Mouse (Mus musculus) embryo, embryonic 9.5 days (tissue): Measurements from ENCODE around the gene Abca1.

Source experiments
- DNase-seq: peaks from one replicate; pipeline ENCODE4 v3.0.0-alpha.2; 2017; ENCODE audit errors: extremely low spot score

Gene Abca1

DNA sequence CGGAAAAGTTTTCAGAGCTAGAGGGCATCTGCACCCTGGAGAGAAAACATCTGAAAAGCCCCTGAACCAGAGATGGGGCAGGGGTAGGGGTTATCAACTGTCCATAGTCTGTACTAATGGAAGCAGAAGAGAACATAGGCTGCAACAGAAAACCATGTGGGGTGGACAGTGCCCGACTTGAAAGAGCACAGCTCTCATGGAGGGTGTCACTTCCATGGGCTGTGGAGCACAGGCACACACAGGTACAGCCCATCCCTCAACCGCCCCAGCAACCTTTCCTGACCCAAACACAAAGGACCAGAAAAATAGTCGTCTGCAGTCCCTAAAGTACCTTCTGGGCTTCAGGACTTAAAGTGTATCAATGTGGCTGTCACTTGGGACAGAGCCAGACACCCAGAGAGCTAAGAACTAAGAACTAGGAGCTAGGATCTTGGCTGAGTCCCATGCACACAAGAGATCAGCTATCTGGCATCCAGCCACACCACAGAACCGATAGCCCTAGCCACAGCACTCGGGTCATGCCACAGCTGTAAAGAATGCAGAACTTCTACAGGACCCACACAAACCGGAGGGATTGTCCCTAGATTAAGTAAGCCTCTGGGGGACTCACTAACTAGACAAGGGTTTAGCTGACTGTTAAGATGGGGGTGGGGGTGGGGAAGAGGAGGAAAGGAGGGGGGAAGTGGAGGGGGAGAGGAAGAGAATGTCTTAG is 38.0 kb downstream of the Abca1 start:
- no peak for DNase-seq

DNA sequence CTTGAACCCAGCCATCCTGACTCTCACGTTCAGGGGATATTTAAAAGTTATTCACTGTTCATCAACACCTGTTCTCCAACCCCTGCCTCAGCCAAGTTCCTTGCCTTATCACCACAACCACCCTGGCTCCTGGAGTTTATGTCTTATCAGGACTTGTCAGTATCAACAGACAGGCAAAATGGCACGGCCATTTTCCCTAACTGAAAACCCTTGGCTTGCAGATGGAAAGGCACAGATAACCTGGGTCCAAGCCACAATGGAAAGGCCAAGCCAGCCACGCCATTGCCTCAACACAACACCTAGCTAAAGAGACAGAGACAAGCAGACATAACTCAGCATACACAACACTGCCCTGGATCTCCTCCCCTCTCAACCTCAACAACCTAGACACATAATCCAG is 38.6 kb downstream of the Abca1 start:
- no peak for DNase-seq

- DNase-seq: no peak
Observed at GRCm38 (mm10) chr4:53120038-53120685, 39.5 kb downstream of the Abca1 start.

GRCm38 (mm10) chr4:53118643-53119042 is 41.1 kb downstream of the Abca1 start:
- DNase-seq: no peak

- peak; percentile 8 for DNase-seq
Observed at GRCm38 (mm10) chr4:53117610-53118009, 42.1 kb downstream of the Abca1 start.

DNA sequence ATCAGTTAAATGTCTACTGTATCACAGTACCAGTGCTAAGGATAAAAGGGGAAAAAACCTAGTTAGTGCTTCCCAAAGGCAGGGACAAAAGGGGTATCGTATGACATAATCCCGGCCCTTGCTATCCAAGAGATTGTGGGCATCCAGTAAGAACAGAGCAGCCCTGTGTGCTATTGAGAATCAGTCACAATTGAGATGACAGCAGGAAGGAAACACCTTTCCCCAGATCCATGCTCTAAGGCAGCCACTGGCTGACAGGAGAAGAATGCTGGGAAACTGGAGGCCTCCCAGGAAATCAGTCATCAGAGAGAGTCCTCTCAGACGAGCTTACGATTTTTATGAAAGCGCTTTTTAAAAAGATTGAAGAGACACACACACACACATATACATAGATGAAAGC is 42.6 kb downstream of the Abca1 start:
- DNase-seq: no peak

- DNase-seq: peak; percentile 18
Observed at GRCm38 (mm10) chr4:53115866-53116265, 43.8 kb downstream of the Abca1 start.

DNA sequence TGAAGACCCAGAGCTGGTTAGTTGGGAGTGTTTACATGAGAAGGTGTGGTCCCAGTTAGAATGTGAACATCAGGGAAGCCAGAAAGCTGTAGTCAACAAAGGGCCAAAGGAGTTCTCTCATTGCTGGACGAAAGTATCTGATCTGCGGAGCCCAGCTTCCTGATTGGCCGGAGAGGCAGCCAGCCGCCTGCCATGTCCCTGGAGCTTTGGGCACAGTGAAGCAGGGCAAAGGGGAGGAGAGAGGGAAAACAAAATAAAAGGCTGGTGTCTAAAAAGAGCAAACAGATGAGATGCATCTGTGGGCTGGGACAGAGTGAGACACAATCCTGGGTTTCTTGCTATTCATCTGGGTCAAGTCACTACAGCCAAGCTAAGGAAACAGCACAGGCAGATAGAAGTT is 44.3 kb downstream of the Abca1 start:
- DNase-seq: peak; percentile 35

- no peak for DNase-seq
Observed at GRCm38 (mm10) chr4:53111919-53112355, 47.8 kb downstream of the Abca1 start.

DNA sequence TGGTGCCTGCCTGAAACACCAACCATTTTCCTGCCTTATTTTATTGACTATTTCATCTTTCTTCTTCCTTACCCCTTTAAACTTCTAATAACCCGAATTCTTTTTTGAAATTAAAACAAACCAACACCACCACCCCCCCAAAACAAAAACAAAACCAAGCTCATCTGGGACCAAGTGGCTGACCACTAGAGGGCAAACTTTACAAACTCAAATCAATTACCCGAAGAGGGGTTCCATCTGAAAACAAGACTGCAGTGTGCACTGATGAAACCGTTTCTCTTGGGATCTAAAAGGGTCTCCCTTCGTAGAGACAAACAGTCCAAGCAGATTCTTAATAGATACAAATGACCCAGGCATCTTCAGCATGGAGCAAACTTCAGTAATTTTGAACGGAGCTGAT is 49.3 kb downstream of the Abca1 start:
- peak; percentile 29 for DNase-seq

DNA sequence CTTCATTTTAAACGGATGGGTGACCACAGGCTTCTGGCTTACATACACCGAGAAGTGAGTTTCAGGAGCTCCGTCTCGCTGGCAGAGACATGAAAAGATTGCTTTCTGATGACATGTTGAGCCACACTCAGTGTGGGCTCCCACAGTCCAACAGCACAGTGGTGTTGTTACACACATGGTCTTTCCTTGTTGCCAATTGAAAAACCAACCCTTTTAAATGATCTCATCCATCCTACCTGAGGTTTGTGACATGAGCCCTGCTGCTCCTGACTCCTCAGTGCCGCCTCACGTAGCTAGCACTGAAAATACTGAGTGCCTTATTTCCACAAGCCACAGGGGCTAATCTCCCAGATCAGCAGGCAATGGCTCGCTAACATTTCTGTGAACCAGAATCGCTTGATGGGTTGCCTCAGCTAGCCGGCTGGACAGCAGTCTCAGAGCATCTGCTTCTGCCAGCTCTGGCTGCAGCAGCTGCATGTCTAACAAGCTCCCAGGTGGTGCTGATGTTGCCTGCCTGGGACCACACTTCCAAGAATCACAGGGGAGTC is 50.2 kb downstream of the Abca1 start:
- no peak for DNase-seq

DNA sequence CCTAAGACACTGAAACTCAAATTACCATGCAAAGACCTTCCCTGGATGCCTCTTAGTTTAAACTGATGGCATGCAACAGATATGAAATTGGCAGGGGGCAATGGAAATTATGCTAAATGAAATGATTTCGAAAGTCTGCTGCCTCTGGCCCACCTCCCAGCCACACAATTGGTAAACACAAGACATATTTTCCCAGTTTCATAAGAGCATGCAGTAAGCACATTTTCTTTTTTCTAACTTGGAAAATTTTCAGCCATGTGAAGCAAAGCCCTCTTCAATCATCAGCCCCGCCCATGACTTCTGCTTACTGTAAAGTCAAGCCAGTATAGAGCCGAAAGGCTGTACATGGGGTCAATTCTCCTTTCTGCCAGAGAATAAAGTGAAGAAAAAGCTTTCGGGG is 51.5 kb downstream of the Abca1 start:
- DNase-seq: no peak

DNA sequence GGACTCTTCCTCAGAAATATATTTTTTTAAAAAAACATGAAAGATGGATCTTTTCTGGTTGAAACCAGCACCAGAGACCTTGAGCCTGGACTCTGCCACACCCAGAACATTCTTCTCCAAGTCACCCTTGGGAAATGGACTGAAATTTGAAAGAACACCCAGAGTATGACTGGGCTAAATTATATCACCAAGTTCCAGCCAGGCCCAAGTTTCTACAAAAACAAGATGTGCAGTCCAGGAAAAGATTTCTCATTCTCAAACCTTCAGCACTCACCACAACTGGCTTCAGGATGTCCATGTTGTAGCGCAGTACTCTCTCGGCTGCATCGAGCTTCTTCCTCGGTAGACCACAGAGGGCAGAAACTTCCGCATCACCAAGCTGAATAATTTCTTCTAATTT is 53.0 kb downstream of the Abca1 start:
- DNase-seq: no peak

DNA sequence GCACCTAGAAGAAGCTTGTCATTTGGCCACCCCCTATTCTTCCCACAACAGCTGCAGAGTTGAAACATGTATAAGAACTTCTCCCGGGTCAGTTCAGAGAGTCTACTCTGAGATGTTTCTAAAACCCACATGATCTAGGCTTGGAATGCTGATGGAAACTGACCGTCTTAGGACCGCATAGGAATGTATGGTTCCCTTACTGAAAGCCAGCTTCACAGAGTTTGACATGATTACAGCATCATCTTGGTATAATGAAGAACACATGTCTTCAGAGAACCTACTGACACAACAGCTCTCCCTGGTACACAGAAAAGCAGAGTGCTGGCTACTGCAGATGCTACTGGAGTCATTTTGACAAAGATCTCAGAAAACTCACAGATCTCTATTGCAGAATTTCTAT is 53.6 kb downstream of the Abca1 start:
- no peak for DNase-seq

DNA sequence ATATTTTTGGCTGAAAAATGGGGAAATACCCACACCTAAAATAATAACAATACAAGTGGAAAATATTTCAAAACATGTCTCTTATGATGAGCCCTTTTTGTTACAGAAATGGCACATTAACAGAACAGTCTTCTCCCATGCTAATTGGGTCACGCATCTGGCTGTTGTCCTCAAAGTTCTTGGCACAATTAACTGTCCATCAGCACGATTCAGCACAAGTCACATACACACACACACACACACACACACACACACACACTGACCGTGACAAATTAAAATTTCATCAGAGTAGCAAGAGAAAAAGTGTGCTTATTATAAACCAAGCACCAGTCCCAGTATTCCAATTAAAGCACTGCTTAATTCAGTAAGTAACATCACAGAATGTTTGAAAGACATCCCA is 55.1 kb downstream of the Abca1 start:
- no peak for DNase-seq

GRCm38 (mm10) chr4:53102529-53102928 is 57.2 kb downstream of the Abca1 start:
- DNase-seq: no peak

DNA sequence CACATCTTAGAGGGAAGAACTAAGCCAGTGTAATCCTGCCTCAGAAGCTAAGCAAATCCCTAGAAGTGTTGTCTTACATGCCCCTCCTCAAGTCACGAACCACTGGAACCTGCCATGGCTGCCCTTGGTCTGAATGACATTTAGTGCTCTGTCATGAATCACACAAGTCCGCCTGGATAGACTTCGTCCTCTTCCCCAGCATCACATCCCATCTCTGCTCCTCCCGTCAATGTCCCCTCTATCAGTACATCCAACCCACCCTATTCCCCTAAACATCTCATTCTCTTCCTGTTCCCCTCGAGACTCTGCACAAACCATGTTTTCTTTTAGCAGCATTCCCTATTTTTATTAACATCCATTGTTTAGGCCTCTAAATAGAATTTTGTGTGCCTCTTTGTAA is 58.4 kb downstream of the Abca1 start:
- DNase-seq: no peak

DNA sequence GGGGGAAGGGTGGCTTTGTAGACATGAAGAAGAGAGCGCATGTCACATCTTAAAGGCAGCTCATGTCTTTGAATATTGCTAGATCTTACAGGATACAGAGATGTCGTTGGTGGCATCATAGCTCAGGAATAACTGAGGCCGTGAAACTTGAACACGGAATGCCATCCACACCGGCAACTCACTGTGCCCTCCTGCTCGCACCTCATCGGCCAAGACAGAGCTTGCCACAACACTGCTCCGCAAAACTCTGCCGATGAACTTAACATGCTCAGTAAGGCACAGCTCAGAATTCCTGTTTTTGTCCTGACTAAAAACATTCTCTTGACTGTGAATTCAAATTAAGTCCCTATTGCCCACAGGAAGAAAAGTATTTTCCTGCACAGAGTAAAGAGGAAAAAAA is 59.2 kb downstream of the Abca1 start:
- DNase-seq: no peak

- DNase-seq: no peak
Observed at GRCm38 (mm10) chr4:53094850-53095249, 64.8 kb downstream of the Abca1 start.

DNA sequence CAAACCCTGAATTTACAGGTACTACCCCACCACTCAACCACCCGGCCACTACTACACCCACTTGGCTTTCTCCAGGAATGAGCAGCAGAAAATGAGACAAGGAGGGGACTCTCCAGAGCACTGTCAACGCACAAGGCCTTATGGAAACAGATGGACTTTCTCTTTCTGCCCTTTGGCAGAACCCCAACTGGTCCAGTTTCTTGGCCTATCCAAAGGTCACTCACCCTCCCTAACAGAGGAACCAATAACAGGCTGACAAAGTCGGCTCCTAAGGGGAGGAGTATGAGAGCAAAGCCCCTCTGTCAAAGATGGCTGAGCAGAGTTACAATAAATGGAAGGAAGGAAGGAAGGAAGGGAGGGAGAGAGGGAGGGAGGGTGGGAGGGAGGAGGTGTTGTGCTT is 65.4 kb downstream of the Abca1 start:
- no peak for DNase-seq

DNA sequence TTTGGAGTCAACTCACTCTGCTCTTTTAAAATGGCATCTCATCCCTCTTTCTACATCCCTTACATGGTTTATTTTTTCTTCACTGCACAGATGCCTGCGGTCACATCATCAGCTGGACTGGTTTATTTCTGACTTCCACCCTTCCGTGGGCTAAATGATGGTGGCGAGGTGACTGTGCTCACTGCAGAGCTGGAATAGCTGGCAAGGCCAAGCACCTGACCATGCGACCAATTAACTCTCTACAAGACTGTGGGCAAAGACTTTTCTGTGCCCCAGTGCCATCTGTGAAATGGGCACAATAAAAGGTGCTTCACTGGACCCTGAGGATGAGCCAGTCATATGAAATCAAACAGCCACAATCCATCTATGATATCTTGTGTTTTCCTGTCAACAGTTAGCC is 66.1 kb downstream of the Abca1 start:
- no peak for DNase-seq

- DNase-seq: no peak
Observed at GRCm38 (mm10) chr4:53089641-53090040, 70.1 kb downstream of the Abca1 start.

DNA sequence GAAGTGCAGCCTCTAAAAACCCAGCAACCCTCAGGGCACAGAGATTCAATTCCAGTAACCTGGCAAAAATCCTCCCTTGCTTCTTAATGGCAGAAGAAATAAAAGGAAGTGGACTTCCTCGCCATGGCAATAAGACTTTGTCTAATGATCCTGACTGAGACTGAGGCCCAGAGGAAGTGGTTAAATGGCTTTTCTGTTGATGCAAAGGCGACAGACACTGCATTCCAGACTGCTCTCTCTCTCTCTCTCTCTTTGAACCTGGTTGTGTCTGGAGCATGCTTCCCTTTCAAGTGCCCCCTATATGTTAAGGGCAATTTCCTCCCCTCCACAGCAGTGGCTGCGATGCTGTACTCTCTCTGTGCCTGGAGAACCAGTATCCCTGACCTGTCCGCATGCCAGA is 70.7 kb downstream of the Abca1 start:
- DNase-seq: no peak
